Mouse (Mus musculus) liver, adult 2 months (tissue): ENCODE results near the gene Spg11.

Source experiments
- CTCF ChIP-seq: fragments of 200-500 bp; IDR thresholded peaks from 2 replicates; pipeline ENCODE4 v1.5.1; 2011; ENCODE audit warnings: low read depth, low read length, control low read depth
- POLR2A ChIP-seq: fragments of 200-500 bp; IDR thresholded peaks from 2 replicates; pipeline ENCODE4 v1.6.1; 2011; ENCODE audit warnings: low read length, control low read depth; ENCODE audit not compliant: insufficient read depth; ENCODE audit errors: extremely low read depth

- TF ChIP-seq CTCF: no peak
- no peak for TF ChIP-seq POLR2A
Observed at GRCm38 (mm10) chr2:122163430-122164195, 45.4 kb upstream of the Spg11 start.
